Mouse (Mus musculus): ENCODE results near the gene Cyp2t4. TPM values are rescaled to one million over a fixed set of nuclear protein-coding genes. Genes with fewer than 3 reads are reported as not detected.
A peak's percentile ranks its signal among the peaks of the same experiment; 100 is the strongest.

The Cyp2t4 gene
- polyA plus RNA-seq, 1 experiment from 2014 or later, result 0.11 TPM

DNA sequence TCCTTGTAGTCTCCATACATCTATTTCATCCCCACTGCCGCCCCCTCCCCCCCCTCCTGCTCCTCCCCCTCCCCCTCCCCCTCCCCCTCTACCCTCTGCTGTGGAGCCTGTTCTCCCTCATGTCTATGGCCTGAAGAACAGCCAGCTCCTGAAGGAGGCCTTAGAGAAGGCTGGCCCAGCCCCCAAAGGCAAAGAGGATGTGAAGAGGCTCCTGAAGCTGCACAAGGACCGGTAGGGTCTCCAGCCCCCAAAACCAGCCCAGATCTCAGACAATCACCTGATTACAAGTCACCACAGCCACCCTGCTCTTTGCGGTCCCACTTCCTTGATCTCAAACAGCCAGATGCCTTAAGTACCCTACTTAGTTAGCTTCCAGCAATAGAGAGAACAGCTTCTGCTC lies 43.6 kb downstream of the Cyp2t4 start:
- no peaks in the 10 kb centered on the region for H3K27me3 ChIP-seq (ENCODE audit: insufficient read depth, poor library complexity, severe bottlenecking)
- DNase-seq (ENCODE audit: low spot score), result no peak
- 82% methylated on average over 3 of the region's 3 CpGs for WGBS
- peak overlapping the region; percentile 90; the same call in 1 of the 2 replicates for H3K4me3 ChIP-seq
- peaks cover 44% of the 10 kb centered on the region for H3K36me3 ChIP-seq
- H3K27ac ChIP-seq, result peak overlapping the region; percentile 98
- peaks cover 19% of the 10 kb centered on the region; the same call in 1 of the 2 replicates for H3K4me1 ChIP-seq
- H3K9me3 ChIP-seq, result no peaks in the 10 kb centered on the region

DNA sequence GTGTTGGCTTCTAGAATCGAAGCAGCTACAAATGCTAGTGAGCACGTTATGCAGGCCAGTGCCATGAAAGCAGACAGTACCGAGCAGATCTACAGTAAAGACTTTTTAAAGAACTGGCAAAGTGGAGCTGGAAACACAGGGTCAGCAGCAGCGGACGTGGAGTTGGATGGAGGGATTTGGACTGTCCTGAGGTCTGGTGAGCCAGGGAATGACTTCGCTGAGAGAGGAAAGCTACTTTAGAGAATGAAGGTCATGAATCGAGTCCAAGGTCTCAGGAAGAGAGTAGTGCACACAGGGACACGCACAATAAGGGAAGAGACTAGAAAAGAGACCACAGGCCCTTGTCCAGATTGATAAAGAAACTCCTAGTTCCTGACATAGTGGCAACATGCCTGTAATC lies 44.1 kb downstream of the Cyp2t4 start:
- H3K4me1 ChIP-seq, result peaks cover 19% of the 10 kb centered on the region; the same call in 1 of the 2 replicates
- no peak overlapping the region for H3K4me3 ChIP-seq
- peaks cover 44% of the 10 kb centered on the region for H3K36me3 ChIP-seq
- no peak for DNase-seq (ENCODE audit: low spot score)
- H3K27ac ChIP-seq, result no peak overlapping the region
- H3K9me3 ChIP-seq, result no peaks in the 10 kb centered on the region
- H3K27me3 ChIP-seq (ENCODE audit: insufficient read depth, poor library complexity, severe bottlenecking), result no peaks in the 10 kb centered on the region
- WGBS, result 86% methylated on average over 8 of the region's 8 CpGs

DNA sequence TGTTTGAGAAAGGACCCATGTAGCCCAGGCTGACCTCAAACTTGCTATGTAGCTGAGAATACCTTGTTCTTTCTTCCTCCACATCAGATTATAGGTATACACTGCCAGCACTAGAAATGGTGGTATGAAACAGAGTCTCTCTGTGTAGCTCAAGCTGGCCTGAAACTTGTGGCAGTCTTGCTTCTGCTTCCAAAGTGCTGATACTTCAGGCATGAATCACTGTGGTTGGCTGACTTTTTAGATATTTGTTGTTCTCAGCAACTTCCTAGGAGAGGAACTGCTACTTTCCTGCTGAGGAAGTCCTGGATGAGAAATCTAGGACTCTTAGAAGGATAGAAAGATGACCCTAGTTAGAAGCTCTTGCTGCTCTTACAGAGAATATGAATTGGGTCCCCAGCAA lies 44.8 kb downstream of the Cyp2t4 start:
- Histone ChIP-seq H3K4me3 (no peak overlapping the region), H3K9me3 (no peaks in the 10 kb centered on the region), H3K27ac (no peak overlapping the region), H3K4me1 (peaks cover 19% of the 10 kb centered on the region; the same call in 1 of the 2 replicates), H3K27me3 (ENCODE audit: insufficient read depth, poor library complexity, severe bottlenecking) (no peaks in the 10 kb centered on the region), H3K36me3 (peaks cover 44% of the 10 kb centered on the region)
- DNase-seq (ENCODE audit: low spot score), result no peak

DNA sequence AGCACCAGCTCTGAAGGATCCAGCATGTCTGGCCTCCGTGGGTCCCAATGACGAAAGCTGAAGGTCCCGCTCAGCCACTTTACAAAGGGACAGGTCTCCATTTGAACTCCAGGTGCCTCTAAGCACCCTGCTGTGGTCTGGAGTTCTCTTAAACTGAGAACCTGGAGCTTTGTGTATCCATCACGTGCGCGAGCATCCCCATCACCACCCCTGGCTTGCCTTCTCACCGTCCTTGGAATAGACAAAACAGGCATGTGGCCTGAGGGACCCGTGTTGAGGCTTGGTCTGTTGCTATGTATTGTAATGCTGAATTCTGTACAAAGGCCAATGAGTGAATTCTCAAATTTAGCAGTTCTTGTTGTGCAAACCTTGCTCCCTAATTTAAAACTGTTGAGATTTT lies 45.3 kb downstream of the Cyp2t4 start:
- Histone ChIP-seq H3K27me3 (ENCODE audit: insufficient read depth, poor library complexity, severe bottlenecking) (no peaks in the 10 kb centered on the region), H3K9me3 (no peaks in the 10 kb centered on the region), H3K4me1 (peaks cover 14% of the 10 kb centered on the region; the same call in 1 of the 2 replicates), H3K4me3 (no peak overlapping the region), H3K36me3 (peaks cover 44% of the 10 kb centered on the region), H3K27ac (no peak overlapping the region)
- no peak for DNase-seq (ENCODE audit: low spot score)
- 90% methylated on average over 8 of the region's 8 CpGs for WGBS

- Histone ChIP-seq H3K27ac (no peak overlapping the region), H3K4me3 (no peak overlapping the region), H3K9me3 (no peaks in the 10 kb centered on the region), H3K4me1 (no peaks in the 10 kb centered on the region), H3K27me3 (ENCODE audit: insufficient read depth, poor library complexity, severe bottlenecking) (no peaks in the 10 kb centered on the region), H3K36me3 (peaks cover 57% of the 10 kb centered on the region)
- DNase-seq (ENCODE audit: low spot score), result no peak
- WGBS, result 88% methylated on average over 8 of the region's 8 CpGs
Measured at GRCm38 (mm10) chr7:27203730-27204449, 50.4 kb downstream of the Cyp2t4 start.

MicroRNAs encoded within 50 kb of the gene (microRNA counts, 519-probe panel; counts per million panel counts)
- not detected for microRNA mmu-miR-1191

Small RNAs within 50 kb of the gene (microRNA-seq; reads per million reads assigned to microRNA genes)
- gene Mir1191 (7.6 reads per million, percentile 22 among the genes with 10 or more reads in this experiment), gene Mir3101 (0.76 reads per million)

Other genes with a start within 250 kb of the Cyp2t4 start
- not detected in 2 replicates for gene Cyp2a22, start 214.3 kb upstream of the Cyp2t4 start, polyA plus RNA-seq (2016; fragmentation: Nextera tagmentation; extraction: Ambion mirVana)
- gene Cyp2a12, start 124.6 kb upstream of the Cyp2t4 start, polyA plus RNA-seq (2016; fragmentation: Nextera tagmentation; extraction: Ambion mirVana), result not detected in 2 replicates
- gene Cyp2f2, start 33.8 kb upstream of the Cyp2t4 start, polyA plus RNA-seq (2016; fragmentation: Nextera tagmentation; extraction: Ambion mirVana), result not detected in 2 replicates
- 66.5 and 73.0 TPM in 2 replicates for gene Egln2, start 13.1 kb downstream of the Cyp2t4 start, polyA plus RNA-seq (2016; fragmentation: Nextera tagmentation; extraction: Ambion mirVana)
- gene Rab4b, start 25.2 kb downstream of the Cyp2t4 start, polyA plus RNA-seq (2016; fragmentation: Nextera tagmentation; extraction: Ambion mirVana), result 59.4 and 63.2 TPM in 2 replicates
- gene Gm21983, start 27.4 kb downstream of the Cyp2t4 start, polyA plus RNA-seq (2016; fragmentation: Nextera tagmentation; extraction: Ambion mirVana), result not detected in 2 replicates
- gene Mia, start 27.4 kb downstream of the Cyp2t4 start, polyA plus RNA-seq (2016; fragmentation: Nextera tagmentation; extraction: Ambion mirVana), result 1.0 and 1.5 TPM in 2 replicates
- gene BC024978, start 42.1 kb downstream of the Cyp2t4 start, polyA plus RNA-seq (2016; fragmentation: Nextera tagmentation; extraction: Ambion mirVana), result 3.1 and 3.2 TPM in 2 replicates
- gene Snrpa, start 42.6 kb downstream of the Cyp2t4 start, polyA plus RNA-seq (2016; fragmentation: Nextera tagmentation; extraction: Ambion mirVana), result 227 and 298 TPM in 2 replicates
- gene Itpkc, start 74.9 kb downstream of the Cyp2t4 start, polyA plus RNA-seq (2016; fragmentation: Nextera tagmentation; extraction: Ambion mirVana), result 3.4 and 5.0 TPM in 2 replicates
- gene Coq8b, start 79.3 kb downstream of the Cyp2t4 start, polyA plus RNA-seq (2016; fragmentation: Nextera tagmentation; extraction: Ambion mirVana), result 12.3 and 13.9 TPM in 2 replicates
- 7.0 and 9.6 TPM in 2 replicates for gene Numbl, start 104.7 kb downstream of the Cyp2t4 start, polyA plus RNA-seq (2016; fragmentation: Nextera tagmentation; extraction: Ambion mirVana)
- gene Ltbp4, start 184.0 kb downstream of the Cyp2t4 start, polyA plus RNA-seq (2016; fragmentation: Nextera tagmentation; extraction: Ambion mirVana), result 19.2 and 23.6 TPM in 2 replicates
- 48.3 and 50.4 TPM in 2 replicates for gene Shkbp1, start 202.3 kb downstream of the Cyp2t4 start, polyA plus RNA-seq (2016; fragmentation: Nextera tagmentation; extraction: Ambion mirVana)
- gene Gm20479, start 203.7 kb downstream of the Cyp2t4 start, polyA plus RNA-seq (2016; fragmentation: Nextera tagmentation; extraction: Ambion mirVana), result 1.3 and 2.1 TPM in 2 replicates

Measured in heart, embryonic 10.5 days (tissue).